Mouse (Mus musculus) cerebellum, adult 18-20 months (tissue): ENCODE results near the gene Frs2.
A peak's percentile ranks its signal among the peaks of the same experiment; 100 is the strongest.
"Not testable (repeated sequence)": the region's sequence is repeated elsewhere in the genome, so short reads cannot be mapped to it uniquely, and the experiment has no call there.

ENCODE experiments used
- DNase-seq, 2 experiments: peaks; one replicate each; pipeline ENCODE4 v3.0.0; 2021

The Frs2 gene

DNA sequence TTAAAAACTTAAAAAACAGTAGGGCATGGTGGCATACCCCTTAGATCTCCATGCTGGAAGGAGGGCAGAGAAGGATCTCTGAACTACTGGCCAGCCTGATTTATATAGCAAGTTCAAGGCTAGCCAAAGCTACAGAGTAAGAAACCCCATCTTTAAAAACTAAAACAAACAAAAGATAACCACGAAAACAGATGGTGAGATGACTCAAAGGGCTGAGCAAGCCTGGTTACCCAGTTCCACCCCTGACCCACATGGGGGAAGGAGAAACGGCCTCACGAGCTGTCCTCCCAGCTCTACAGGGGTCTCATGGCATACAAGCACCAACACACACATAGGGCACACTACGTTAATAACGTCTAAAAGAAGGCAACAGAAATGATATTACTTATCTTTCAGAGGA lies 48.2 kb downstream of the Frs2 start:
- no peak for DNase-seq

DNA sequence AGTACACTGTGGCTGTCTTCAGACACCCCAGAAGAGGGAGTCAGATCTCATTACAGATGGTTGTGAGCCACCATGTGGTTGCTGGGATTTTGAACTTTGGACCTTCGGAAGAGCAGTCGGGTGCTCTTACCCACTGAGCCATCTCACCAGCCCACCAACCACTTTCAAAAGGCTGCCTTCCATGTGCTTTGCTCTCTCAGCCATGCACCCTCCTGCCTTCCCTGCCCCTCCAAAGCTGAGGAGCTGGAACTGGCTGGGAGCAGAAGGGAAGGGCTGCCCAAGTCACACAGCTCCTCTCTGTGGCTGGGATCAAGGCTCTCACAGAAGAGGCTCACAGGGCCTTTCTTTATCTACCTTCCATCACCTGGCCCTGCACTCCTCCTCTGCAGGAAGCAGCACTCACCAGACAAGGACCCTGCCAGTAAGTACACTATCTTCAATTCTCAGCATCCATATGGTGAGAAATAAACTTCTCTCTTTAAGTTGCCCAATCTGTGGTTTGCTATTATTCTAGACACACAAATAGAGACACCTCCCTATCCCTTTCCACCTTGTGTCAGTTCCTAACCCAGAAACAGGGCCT lies 51.1 kb downstream of the Frs2 start:
- DNase-seq: no peak

DNA sequence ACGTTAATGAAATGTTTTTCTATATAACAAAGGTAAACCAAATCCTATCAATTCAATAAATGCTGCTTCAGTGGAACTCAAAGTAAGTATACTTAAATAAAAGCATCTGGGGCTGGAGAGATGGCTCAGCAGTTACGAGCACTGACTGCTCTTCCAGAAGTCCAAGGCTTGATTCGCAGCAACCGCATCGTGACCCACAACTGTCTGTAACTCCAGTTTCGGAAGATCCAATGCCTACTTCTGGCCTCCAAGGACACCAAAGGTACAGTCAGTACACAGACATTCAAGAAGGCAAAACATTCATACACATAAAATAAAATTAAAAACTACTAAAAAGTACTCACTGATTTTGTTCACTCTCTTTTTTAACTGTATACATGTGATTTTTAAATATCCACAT lies 52.2 kb downstream of the Frs2 start:
- no peak for DNase-seq

DNA sequence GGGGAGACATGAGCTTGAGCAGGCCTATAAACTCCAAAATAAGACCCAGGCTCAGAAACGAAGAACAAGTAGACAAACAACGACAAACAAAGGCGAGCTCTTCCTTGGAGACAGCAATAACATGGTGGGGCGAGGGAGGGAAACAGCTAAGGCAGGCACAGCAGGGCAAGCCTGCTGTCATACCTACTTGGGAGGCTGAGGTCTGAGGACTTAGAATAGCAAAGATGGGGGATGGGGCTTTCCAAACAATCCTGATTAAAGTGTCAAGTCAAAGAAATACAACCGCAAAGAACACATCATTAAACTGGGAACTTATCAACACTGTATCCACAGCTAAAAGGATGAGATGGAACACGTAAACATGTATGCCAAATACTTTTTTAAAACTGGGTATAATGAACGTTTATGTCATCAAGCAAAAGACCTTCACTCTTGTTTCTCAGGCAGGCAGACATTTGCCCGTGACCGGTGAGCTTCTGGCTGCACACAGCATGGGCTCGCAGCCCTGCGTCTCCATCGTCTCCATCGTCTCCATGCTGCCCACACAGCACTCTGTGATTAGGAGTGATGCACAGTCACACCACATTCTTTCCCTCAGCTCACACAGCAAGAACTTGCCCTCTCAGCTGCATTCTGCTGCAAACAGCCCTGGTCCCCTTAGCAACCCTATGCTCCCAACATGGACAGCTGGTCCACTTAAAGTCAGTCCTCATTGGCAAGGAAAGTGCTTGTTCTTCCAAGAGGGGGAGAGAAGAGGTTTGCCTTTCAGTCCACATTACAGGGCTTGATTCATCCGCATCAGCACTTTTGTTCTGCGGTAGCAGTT lies 53.6 kb downstream of the Frs2 start:
- DNase-seq: peak; percentile 24

DNA sequence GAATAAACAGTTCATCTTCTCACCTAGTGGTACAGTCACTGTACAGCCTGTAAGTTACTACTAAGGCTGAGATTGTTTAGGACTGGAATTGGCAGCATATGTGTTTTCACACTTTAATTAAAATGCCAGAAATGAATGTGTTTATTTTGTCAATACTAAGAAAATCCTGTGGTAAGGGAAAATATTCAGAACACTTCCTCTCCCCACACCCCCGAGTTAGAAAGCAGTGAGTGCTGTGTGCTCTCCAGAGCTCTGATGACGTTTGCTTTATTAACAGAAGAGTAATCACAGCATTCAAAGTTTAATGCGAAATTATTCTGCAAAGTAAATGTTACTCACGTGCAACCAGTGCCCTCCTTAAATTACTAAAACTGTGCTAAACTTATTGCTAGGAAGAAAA lies 58.7 kb downstream of the Frs2 start:
- DNase-seq: no peak

DNA sequence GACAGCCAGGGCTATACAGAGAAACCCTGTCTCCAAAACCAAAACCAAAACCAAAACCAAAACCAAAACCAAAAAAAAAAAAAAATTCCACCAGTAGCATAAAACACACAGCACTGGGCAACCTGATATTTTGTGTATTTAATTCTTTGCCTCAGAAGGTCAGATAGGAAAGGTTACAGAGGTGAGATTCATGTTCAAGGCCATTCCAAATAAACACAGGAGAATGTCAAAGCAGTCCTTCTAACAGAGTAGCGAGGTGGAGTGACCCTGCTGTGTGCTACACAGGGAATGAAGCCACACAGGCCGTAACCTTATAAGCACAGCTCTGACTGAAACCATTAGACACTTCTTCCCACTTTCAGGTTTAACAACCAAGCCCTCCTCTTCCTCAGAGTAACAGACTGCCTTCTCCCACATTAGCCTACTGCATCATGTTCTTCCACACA lies 66.4 kb downstream of the Frs2 start:
- no peak for DNase-seq

DNA sequence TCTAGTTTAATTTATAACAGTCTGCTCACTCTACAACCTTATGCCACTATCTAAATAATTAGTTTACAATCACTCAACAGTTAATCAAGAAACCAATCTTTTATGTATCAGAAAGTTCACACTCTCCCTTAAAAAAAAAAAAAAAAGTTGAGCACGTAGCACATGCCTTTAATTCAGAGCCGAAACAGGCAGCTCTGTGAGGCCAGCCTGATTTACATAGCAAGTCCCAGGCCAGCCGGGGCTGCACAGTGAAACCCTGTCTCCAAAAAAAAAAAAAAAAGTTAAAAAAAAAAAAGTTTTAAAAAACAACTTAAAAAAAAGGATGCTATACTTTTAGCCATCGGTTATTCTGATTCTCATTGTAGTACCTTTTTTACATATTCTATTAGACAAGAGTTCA lies 67.0 kb downstream of the Frs2 start:
- DNase-seq: no peak

DNA sequence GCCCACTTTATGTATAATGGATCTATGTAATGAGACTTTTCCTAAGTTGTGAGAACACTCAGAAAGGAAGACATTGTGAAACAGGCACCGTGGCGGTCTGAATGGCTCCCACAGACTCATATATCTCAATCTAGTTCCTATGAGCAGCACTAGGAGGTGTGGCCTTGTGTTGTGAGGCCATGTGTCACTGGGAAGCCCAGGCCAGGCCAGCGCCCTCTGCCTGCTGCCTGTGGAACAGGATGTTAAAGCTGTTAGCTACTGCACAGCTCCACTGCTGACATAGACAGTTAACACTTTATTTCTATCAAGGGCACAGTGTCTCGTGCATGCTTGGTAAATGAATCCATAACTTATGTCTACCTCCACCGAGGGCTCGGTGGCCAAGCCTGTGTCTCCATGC lies 70.0 kb downstream of the Frs2 start:
- DNase-seq: no peak

DNA sequence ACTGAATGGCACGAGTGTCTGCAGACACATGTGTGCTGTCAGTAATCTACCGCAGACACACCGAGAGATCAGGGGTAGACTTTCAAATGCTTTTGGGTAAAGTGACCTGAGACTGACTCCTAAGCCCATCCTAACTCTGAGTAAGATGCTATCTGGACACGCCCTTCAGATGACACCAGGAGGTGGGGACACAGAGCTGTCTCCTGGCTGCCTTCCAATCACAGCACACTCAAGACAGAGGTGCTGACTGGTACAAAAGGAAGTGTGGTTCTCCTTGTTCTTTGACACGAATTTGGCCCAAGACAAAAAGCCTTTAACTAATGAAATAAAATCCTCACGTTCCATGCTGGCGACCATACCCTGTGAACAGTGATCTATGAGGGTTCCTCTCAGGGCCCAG lies 75.2 kb downstream of the Frs2 start:
- DNase-seq: no peak

DNA sequence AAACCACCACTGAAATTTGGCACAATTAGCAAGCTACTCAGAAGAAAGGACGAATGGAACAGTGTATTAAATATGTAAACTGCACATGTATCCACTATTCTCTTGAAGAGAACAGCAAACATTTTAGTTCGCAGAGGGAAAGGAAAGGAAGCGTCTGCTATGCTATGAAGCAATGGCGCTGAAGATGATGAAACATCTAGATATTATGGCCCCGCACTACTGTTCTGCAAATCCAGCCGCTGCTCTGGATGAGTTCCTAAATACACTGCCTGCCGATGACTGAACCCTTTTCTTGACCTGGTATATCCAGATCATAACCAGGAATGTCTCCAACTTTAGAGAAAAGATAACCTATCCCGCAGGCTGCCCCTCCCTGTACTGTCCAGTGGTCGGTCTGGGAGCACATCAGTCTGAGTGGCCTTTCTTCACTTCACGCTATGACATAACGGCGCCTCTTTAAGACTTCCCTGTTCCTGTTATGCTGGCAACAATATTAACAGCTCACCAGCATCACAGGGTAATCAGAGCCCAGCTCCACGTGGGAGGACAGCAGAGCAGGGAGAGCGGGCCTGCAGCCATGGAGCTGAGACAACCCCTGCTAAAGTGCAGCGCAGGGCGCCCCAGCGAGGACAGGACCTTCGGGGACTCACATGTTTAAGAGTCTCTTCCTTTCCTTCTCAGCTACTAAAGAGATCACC lies 76.0 kb downstream of the Frs2 start:
- no peak for DNase-seq

DNA sequence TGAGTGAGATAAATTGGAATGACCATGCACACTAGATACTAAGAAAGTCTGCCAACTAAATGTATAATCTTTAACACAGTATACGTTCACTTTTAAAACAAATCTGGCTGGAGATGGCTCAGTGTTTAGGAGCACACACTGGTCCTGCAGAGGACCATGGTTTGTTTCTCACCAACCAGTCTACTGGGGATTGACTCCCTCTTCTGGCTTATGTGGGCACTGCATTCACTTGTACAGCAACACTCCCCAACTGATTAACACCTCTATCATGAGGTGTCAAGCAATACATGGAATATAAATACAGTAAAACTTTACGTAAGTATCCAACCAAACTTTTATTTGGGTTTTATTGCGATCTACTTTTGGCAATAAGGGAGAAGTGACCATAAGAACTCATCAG lies 79.2 kb downstream of the Frs2 start:
- DNase-seq: no peak

DNA sequence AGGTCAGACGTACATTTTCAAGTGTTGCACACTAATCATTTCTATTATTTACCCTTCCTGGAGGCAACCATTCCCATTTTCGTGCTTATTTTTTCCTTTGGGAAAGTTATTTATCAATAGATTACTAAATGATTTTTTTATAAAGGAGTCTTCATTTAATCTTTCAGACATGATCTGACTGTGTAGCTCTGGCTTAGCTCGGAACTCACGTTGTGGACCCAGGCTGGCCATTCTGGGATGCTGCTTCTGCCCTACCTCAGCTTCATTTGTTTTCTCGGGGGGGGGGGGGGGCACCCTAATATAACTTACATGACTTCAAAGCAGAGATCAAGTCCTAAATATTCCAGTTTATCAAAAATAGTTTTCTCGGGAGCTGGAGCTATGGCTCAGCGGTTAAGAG lies 84.3 kb downstream of the Frs2 start:
- peak in 1 of 2 experiments; percentile 12 for DNase-seq

DNA sequence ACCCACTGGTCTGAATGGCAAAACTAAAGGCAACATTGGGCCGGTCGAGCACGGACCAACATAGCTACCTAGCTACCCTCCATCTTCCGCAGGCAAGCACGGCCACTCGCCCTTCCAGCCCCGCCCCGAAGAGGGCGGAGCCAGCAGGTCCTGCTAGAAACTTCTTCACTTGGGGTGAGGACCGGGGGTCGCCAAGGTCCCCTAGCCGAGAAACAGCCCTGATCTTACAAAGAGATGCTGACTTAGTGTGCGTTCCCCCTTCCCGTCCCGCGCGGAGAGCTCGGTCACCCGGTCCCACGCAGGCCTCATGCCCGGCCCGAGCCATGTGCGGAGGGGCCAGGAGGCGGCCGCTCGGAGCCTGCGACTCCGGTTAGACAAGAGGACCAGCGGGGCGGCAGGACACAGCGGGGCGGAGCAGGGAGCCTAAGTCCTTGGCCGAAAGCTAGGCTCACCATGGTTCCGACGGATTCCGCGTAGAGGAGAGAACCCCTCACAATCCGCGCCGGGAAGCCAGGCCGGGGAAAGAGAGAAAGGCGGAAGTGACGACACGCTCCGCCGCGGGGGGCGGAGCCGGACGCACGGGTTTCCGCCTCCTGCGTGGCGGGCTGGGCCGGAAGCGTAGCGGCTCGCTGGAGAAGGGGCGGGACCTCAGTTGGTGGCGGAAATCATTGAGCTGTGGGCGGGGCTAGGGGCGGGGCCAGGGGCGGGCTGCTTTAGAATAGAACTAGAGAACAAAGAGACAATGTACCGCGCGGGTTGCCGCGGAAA lies 84.9 kb downstream of the Frs2 start, which contains the start of gene Cct2:
TSS of gene Cct2 (minus strand) at position 561 of the 768 bp plus-strand sequence.
- peak; percentile 92 for DNase-seq

DNA sequence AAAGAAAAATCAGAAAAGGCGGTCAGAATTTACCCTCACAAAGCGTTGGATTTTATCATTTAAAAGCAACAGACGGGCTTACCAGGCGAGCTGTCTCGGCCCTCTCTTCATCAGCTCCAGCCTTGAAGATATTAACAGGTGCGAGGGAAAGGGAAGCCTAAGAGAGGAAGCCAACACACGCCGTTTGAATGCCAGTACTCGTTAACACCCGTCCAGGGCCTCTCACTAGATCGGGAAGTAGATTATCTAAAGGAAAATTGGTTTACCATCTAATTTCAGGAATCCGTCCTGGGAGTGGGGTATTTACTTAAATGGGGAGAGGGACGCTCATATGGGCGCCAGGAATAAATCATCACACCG lies 85.5 kb downstream of the Frs2 start:
- no peak for DNase-seq

DNA sequence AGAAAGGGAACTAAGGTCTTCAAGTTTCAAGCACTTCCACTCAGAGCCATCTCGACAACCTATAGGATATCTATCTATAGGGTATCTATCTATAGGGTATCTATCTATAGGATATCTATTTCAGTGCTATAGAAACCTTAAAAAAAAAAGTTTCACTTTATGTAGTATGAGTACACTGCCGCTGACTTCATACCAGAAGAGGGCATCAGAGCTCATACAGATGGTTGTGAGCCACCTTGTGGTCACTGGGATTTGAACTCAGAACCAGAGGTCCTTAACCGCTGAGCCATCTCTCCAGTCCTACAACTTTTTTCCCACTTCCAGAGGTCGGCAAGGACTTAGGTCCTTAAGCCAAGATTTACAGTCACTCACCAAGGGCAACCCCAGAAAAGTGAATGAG lies 92.7 kb downstream of the Frs2 start:
- no peak for DNase-seq

DNA sequence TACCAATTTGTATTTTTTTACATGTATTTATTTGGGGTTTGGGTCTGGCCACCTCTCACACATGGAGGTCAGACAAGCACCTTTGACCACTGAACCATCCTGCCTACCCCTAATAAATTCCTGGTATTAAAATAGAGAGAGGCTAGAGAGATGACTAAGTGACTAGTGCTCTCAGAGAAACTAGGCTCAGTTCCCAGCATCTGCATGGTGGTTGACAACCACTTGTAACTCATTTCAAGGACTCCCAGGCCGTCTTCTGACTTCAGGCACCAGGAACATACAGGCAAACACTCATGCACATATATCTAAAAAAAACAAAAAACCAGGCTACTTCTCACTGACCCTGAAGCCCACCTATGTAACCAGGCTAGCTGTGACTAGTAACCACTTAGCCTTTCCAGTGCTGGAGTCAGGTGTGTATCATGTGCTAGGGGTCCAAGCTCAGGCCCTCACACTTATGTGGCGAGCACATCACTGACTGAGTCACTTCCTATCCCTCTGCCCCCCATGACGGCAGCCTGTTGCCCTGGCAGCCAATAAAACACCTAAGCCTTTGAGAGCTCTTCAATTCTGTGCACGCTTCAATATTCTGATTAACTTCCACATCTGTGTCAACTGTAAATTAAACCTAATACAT lies 98.3 kb downstream of the Frs2 start:
- DNase-seq: no peak

DNA sequence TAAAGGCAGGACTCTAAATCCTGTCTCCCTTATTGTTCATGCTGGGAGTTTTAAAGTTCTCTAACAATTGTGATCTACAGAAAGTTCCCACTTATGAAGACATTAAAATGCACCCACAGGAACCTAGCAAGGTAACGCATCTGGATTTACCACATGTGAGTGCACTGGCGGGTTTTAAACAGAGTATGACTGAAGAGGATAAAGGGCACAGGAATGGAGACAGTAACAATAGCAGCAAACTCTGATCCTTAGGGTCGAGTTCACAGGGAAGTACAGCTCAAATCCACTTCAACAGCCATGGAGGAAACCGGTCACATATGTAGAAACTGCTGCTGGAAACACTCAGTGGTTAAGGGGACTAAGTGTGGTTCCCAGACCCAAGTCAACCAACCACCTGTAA lies 99.1 kb downstream of the Frs2 start:
- DNase-seq: no peak

DNA sequence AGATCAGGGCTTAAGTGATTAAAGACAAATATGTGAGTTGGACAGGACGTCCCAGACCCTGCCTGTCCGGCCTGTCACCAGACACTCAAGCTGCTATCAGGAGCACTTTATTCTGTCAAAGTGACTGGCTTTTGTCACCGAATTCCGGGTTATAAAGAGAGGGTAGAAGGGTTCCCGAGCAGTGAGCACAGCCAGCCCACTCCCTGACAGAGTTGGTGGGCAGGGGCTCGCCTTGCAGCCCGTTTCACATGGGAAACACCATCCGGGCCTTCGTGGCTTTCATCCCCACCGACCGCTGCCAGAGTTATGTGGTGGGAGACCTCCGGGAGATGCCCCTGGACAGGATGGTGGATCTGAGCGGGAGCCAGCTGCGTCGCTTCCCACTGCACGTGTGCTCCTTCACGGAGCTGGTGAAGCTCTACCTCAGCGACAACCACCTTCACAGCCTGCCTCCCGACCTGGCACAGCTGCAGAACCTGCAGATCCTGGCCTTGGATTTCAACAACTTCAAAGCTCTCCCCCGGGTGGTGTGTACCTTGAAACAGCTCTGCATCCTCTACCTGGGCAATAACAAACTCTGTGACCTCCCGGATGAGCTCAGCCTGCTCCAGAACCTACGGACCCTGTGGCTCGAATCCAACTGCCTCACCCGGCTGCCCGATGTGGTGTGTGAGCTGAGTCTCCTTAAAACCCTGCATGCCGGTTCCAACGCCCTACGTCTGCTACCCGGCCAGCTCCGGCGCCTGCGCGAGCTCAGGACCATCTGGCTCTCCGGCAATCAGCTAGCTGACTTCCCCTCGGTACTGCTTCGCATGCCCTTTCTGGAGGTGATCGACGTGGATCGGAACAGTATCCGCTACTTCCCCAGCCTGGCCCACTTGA lies 102.9 kb downstream of the Frs2 start, which contains the start of gene Lrrc10:
TSS of gene Lrrc10 (plus strand) at position 167 of the 882 bp plus-strand sequence.
- DNase-seq: peak; percentile 58

DNA sequence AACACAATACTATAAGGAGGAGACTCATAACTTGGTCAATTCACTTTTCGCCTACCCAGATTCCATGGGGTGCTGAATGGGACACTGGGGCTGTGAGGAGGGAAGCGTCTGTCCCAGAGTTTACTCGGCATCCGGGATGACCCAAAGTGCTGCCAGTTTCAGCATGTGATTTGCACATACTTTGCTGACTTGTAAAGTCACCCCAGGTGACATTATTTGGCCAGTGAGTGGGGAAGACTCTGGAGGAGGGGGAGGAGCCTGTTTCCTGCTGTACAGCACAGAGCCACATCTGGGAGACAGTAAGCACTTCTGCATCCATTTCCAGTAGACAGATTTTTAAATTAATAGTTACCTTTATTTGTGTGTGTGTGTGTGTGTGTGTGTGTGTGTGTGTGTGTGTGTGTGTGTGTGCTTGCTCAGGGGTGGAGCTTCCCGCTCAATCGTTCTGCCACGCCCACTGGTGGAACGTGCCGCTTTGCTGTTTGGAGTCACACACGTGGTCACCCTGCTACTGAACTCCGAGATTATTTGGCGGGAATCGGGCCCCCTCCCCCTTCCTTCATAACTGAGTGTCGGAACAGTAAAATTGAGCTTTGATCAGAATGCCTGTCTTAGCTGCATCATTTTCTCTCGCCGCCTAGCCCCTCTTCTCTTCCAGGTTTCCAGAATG lies 104.7 kb downstream of the Frs2 start:
- DNase-seq: not testable (repeated sequence)

DNA sequence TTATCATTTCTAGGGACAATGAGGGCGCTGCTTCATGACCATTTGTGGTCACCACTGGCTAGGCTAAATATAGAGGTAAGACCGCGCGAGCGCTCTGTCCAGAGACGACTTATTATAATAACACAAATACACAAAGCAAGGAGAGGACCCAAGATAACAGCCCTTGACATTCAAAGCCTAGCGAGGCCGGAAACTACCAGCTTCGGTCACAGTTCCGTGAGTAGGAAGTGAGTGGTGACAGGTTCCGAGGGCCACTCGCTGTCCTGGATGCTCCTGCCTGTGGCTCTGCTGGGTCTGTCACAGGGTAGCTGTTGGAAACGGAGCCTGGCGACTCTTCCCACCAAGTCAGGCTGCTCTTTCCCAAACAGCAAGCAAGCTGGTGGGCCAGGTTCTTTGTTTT lies 106.0 kb downstream of the Frs2 start:
- DNase-seq: no peak

DNA sequence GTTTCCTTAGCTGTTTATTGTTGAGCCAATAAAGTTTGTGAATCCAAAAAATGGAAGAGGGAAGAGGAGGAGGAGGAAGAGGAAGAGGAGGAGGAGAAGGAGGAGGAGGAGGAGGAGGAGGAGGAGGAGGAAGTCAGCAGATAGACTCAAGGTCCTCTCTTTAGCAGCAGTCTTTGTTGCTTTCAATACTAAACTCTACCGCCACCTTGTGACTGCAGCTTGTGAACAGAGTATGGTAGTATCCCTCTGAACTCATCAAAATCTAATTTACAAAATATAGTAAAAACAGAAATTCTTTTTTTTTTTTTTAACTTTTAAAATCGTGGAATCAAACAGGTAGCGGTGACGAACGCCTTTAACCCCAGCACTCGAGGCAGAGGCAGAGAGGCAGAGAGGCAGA lies 108.0 kb downstream of the Frs2 start:
- no peak for DNase-seq
